Mouse (Mus musculus) intestine, embryonic 15.5 days (tissue): Measurements from ENCODE around the gene Csf3r. TPM values are rescaled to one million over a fixed set of nuclear protein-coding genes. Genes with fewer than 3 reads are reported as not detected.

Experiments
- ATAC-seq: fragments of 200-750 bp; cut with Nextera tagmentation; 2 replicates; pipeline ENCODE4 v1.8.0; 2017; ENCODE audit warnings: moderate TSS enrichment, moderate library complexity
- H3K27ac ChIP-seq: fragments of 300-500 bp; sonication (generic); 2 replicates; pipeline ENCODE4 v1.5.1; 2015; ENCODE audit warnings: mild to moderate bottlenecking, inconsistent platforms
- H3K27me3 ChIP-seq: fragments of 300-500 bp; sonication (generic); replicated peaks from 2 replicates; pipeline ENCODE4 v1.6.1; 2015; ENCODE audit warnings: inconsistent platforms
- H3K36me3 ChIP-seq: fragments of 300-500 bp; sonication (generic); 2 replicates; pipeline ENCODE4 v1.6.1; 2015; ENCODE audit warnings: inconsistent platforms
- H3K4me1 ChIP-seq: fragments of 300-500 bp; sonication (generic); replicated peaks from 2 replicates; pipeline ENCODE4 v1.6.1; 2015; ENCODE audit warnings: inconsistent platforms
- H3K4me2 ChIP-seq: fragments of 300-500 bp; sonication (generic); replicated peaks from 2 replicates; pipeline ENCODE4 v1.6.1; 2015; ENCODE audit warnings: mild to moderate bottlenecking, inconsistent platforms
- H3K4me3 ChIP-seq: fragments of 300-500 bp; sonication (generic); replicated peaks from 2 replicates; pipeline ENCODE4 v1.5.1; 2015; ENCODE audit warnings: inconsistent platforms
- H3K9ac ChIP-seq: fragments of 300-500 bp; sonication (generic); 2 replicates; pipeline ENCODE4 v1.6.1; 2015; ENCODE audit warnings: inconsistent platforms
- H3K9me3 ChIP-seq: fragments of 300-500 bp; sonication (generic); 2 replicates; pipeline ENCODE4 v1.6.1; 2016; ENCODE audit warnings: inconsistent platforms
- WGBS: fragments of 180-500 bp; shearing (Covaris S2); methylation state at CpG from one replicate; pipeline ENCODE4 v1.1.7; 2015; 5-methylcytosine and 5-hydroxymethylcytosine counted together
- polyA plus RNA-seq: library from polyadenylated mRNA; unstranded; fragments of >200 nt; fragmentation: Nextera tagmentation; extraction: Ambion mirVana; gene quantifications from 2 replicates; pipeline ENCODE4 v1.2.1, GENCODE M21; 2015

Gene Csf3r
- polyA plus RNA-seq, 1 experiment from 2014 or later, result 1.1 TPM

- WGBS, result 79% methylated on average over 7 of the region's 7 CpGs
- Histone ChIP-seq H3K4me1 (no peaks in the 10 kb centered on the region), H3K27ac (no peak overlapping the region), H3K36me3 (no peaks in the 10 kb centered on the region), H3K4me3 (no peak overlapping the region), H3K9ac (no peak overlapping the region), H3K27me3 (no peaks in the 10 kb centered on the region), H3K4me2 (no peak overlapping the region), H3K9me3 (no peaks in the 10 kb centered on the region)
- no peak for ATAC-seq
These were observed 6.5 kb upstream of the Csf3r start for GRCm38 (mm10) chr4:126017676-126018332.

GRCm38 (mm10) chr4:126018966-126019538, 5.3 kb upstream of the Csf3r start:
- H3K27me3 ChIP-seq, result no peaks in the 10 kb centered on the region
- no peak overlapping the region for H3K9ac ChIP-seq
- no peak overlapping the region for H3K27ac ChIP-seq
- 76% methylated on average over 11 of the region's 11 CpGs for WGBS
- no peak overlapping the region for H3K4me3 ChIP-seq
- no peaks in the 10 kb centered on the region for H3K4me1 ChIP-seq
- ATAC-seq, result no peak
- H3K9me3 ChIP-seq, result no peaks in the 10 kb centered on the region
- H3K4me2 ChIP-seq, result no peak overlapping the region
- no peaks in the 10 kb centered on the region for H3K36me3 ChIP-seq

- Histone ChIP-seq H3K27me3 (no peaks in the 10 kb centered on the region), H3K27ac (no peak overlapping the region), H3K36me3 (no peaks in the 10 kb centered on the region), H3K4me1 (no peaks in the 10 kb centered on the region), H3K9ac (no peak overlapping the region), H3K4me3 (no peak overlapping the region), H3K4me2 (no peak overlapping the region), H3K9me3 (no peaks in the 10 kb centered on the region)
- 75% methylated on average over 5 of the region's 5 CpGs for WGBS
- ATAC-seq, result no peak
These were observed 1.5 kb downstream of the Csf3r start for GRCm38 (mm10) chr4:126025801-126026200.

GRCm38 (mm10) chr4:126027980-126028379, 3.6 kb downstream of the Csf3r start:
- H3K4me3 ChIP-seq, result no peak overlapping the region
- H3K9ac ChIP-seq, result no peak overlapping the region
- H3K27me3 ChIP-seq, result no peaks in the 10 kb centered on the region
- H3K36me3 ChIP-seq, result no peaks in the 10 kb centered on the region
- H3K4me1 ChIP-seq, result no peaks in the 10 kb centered on the region
- 91% methylated on average over 3 of the region's 3 CpGs for WGBS
- no peaks in the 10 kb centered on the region for H3K9me3 ChIP-seq
- ATAC-seq, result no peak
- H3K4me2 ChIP-seq, result no peak overlapping the region
- no peak overlapping the region for H3K27ac ChIP-seq

GRCm38 (mm10) chr4:126029042-126029441, 4.7 kb downstream of the Csf3r start:
- 74% methylated on average over 3 of the region's 3 CpGs for WGBS
- H3K27ac ChIP-seq, result no peak overlapping the region
- no peak overlapping the region for H3K4me3 ChIP-seq
- no peaks in the 10 kb centered on the region for H3K27me3 ChIP-seq
- H3K9me3 ChIP-seq, result no peaks in the 10 kb centered on the region
- no peaks in the 10 kb centered on the region for H3K4me1 ChIP-seq
- no peaks in the 10 kb centered on the region for H3K36me3 ChIP-seq
- no peak overlapping the region for H3K4me2 ChIP-seq
- H3K9ac ChIP-seq, result no peak overlapping the region
- no peak for ATAC-seq

- no peak for ATAC-seq
- Histone ChIP-seq H3K27ac (no peak overlapping the region), H3K9ac (no peak overlapping the region), H3K4me3 (no peak overlapping the region), H3K36me3 (no peaks in the 10 kb centered on the region), H3K4me2 (no peak overlapping the region), H3K9me3 (no peaks in the 10 kb centered on the region), H3K27me3 (no peaks in the 10 kb centered on the region), H3K4me1 (no peaks in the 10 kb centered on the region)
- 81% methylated on average over 5 of the region's 5 CpGs for WGBS
These were observed 6.4 kb downstream of the Csf3r start for GRCm38 (mm10) chr4:126030705-126031104.

GRCm38 (mm10) chr4:126035413-126035812, 11.1 kb downstream of the Csf3r start:
- Histone ChIP-seq H3K4me1 (no peaks in the 10 kb centered on the region), H3K27me3 (no peaks in the 10 kb centered on the region), H3K9me3 (no peaks in the 10 kb centered on the region), H3K36me3 (no peaks in the 10 kb centered on the region), H3K27ac (no peak overlapping the region), H3K4me3 (no peak overlapping the region), H3K4me2 (no peak overlapping the region), H3K9ac (no peak overlapping the region)
- WGBS, result 80% methylated on average over 5 of the region's 5 CpGs
- no peak for ATAC-seq

- ATAC-seq, result peak; percentile 97
- 0 out of 2 replicates have a peak, but pooled peaks cover 3% of the 10 kb centered on the region for H3K4me1 ChIP-seq
- peak within 1 kb of the TSS; percentile 84 for H3K27ac ChIP-seq
- no peaks in the 10 kb centered on the region for H3K27me3 ChIP-seq
- 0 out of 2 replicates have a peak, but pooled peaks cover 5% of the 10 kb centered on the region for H3K36me3 ChIP-seq
- H3K4me2 ChIP-seq, result peak within 1 kb of the TSS; percentile 83
- H3K9ac ChIP-seq, result peak within 1 kb of the TSS; percentile 83
- H3K4me3 ChIP-seq, result peak within 1 kb of the TSS; percentile 84
- under 1% methylated on average over 56 of the region's 56 CpGs for WGBS
- H3K9me3 ChIP-seq, result no peaks in the 10 kb centered on the region
These were observed 22.7 kb downstream of the Csf3r start, which contains the start of gene Mrps15 for GRCm38 (mm10) chr4:126046851-126047585. TSS of gene Mrps15 (plus strand) at chr4:126046925.

- Histone ChIP-seq H3K9ac (no peak overlapping the region), H3K4me2 (no peak overlapping the region), H3K9me3 (no peaks in the 10 kb centered on the region), H3K27me3 (no peaks in the 10 kb centered on the region), H3K4me1 (0 out of 2 replicates have a peak, but pooled peaks cover 3% of the 10 kb centered on the region), H3K36me3 (peaks cover 17% of the 10 kb centered on the region), H3K4me3 (no peak overlapping the region), H3K27ac (no peak overlapping the region)
- no peak for ATAC-seq
- 86% methylated on average over 7 of the region's 7 CpGs for WGBS
These were observed 27.3 kb downstream of the Csf3r start for GRCm38 (mm10) chr4:126051617-126052016.

- Histone ChIP-seq H3K9ac (peak overlapping the region; percentile 51), H3K4me2 (peak overlapping the region; percentile 84), H3K4me1 (0 out of 2 replicates have a peak, but pooled peaks cover 8% of the 10 kb centered on the region), H3K4me3 (peak overlapping the region; percentile 65), H3K27ac (peak overlapping the region; percentile 37; the same call in 1 of the 2 replicates), H3K36me3 (peaks cover 12% of the 10 kb centered on the region), H3K9me3 (no peaks in the 10 kb centered on the region), H3K27me3 (no peaks in the 10 kb centered on the region)
- peak; percentile 50; the same call in 1 of the 2 replicates for ATAC-seq
- 12% methylated on average over 19 of the region's 19 CpGs for WGBS
These were observed 33.1 kb downstream of the Csf3r start for GRCm38 (mm10) chr4:126057207-126058133.

GRCm38 (mm10) chr4:126058134-126058996, 34.0 kb downstream of the Csf3r start, which contains the start of gene Oscp1:
TSS of gene Oscp1 (plus strand) at chr4:126058565.
- peak within 1 kb of the TSS; percentile 51 for H3K9ac ChIP-seq
- H3K9me3 ChIP-seq, result no peaks in the 10 kb centered on the region
- peaks cover 12% of the 10 kb centered on the region for H3K36me3 ChIP-seq
- ATAC-seq, result peak; percentile 99
- peak within 1 kb of the TSS; percentile 37; the same call in 1 of the 2 replicates for H3K27ac ChIP-seq
- H3K27me3 ChIP-seq, result no peaks in the 10 kb centered on the region
- 0 out of 2 replicates have a peak, but pooled peaks cover 8% of the 10 kb centered on the region for H3K4me1 ChIP-seq
- peak within 1 kb of the TSS; percentile 84 for H3K4me2 ChIP-seq
- WGBS, result under 1% methylated on average over 57 of the region's 57 CpGs
- peak within 1 kb of the TSS; percentile 65 for H3K4me3 ChIP-seq
